ENCODE assay signal across 23 mouse cellular contexts in genomic region chr4:57183493-57183892, GRCm38 (mm10). TPM values are rescaled to one million over a fixed set of nuclear protein-coding genes. Genes with fewer than 3 reads are reported as not detected.
DNase-seq lines count a peak whose midpoint lies in the region; ATAC-seq and TF ChIP-seq lines count a peak whose summit lies in the region.
"Had no signal": no experiment of that assay in that cellular context is flagged by ENCODE, and none has a peak within 500 bp of the region (broad histone marks: within the 10 kb centered on the region; RNA-seq: fewer than 3 reads in every experiment).

No protein-coding gene starts in this region.

- no peak for TF ChIP-seq CTCF in C2C12 (IDR thresholded peaks at IDR 0.05; ENCODE audit: control insufficient read depth, insufficient read depth, insufficient read length)

- no peaks in the 10 kb centered on the region for H3K79me3 ChIP-seq in C2C12 (ENCODE audit: low read depth)

- H3K9me3 ChIP-seq in kidney, embryonic 14.5 days (ENCODE audit: control insufficient read depth, low read length) = no peaks in the 10 kb centered on the region
- H3K9me3 ChIP-seq: embryonic facial prominence, embryonic 13.5 days; limb, embryonic 15.5 days; liver, embryonic 15.5 days; neural tube, embryonic 13.5 days had no signal

- peak; percentile 37 to 41 for DNase-seq in cerebellum, postnatal 14 days
- no peak for DNase-seq in cerebellum, postnatal 25 days
- no peak for DNase-seq in kidney, postnatal 14 days
- peak; percentile 88 for DNase-seq in gastrocnemius, postnatal 25 days
- no peak for DNase-seq in testis, postnatal 10 days (ENCODE audit: low spot score)
- DNase-seq: adrenal gland, postnatal 14 days; cerebellum, adult 11 months; forebrain, postnatal 0 days; right cerebral cortex, adult 18-20 months; thymus, postnatal 36 days had no signal

- H3K27ac ChIP-seq in kidney, embryonic 14.5 days (ENCODE audit: low read depth, low read length) = no peak overlapping the region
- H3K27ac ChIP-seq: embryonic facial prominence, embryonic 13.5 days; limb, embryonic 15.5 days; liver, embryonic 15.5 days; neural tube, embryonic 13.5 days had no signal

- no peak overlapping the region for H3K4me2 ChIP-seq in kidney, embryonic 14.5 days (replicated peaks; ENCODE audit: low read depth, low read length)
- H3K4me2 ChIP-seq: embryonic facial prominence, embryonic 13.5 days; limb, embryonic 15.5 days; liver, embryonic 15.5 days; midbrain, embryonic 11.5 days; neural tube, embryonic 13.5 days had no signal

- no peak overlapping the region for H3K9ac ChIP-seq in kidney, embryonic 14.5 days (ENCODE audit: low read depth, low read length)
- H3K9ac ChIP-seq: embryonic facial prominence, embryonic 13.5 days; forebrain, postnatal 0 days; limb, embryonic 15.5 days; liver, embryonic 15.5 days; neural tube, embryonic 13.5 days had no signal

- H3K4me1 ChIP-seq in kidney, embryonic 14.5 days (ENCODE audit: control insufficient read depth, insufficient read depth, low read length) = peaks cover 15% of the 10 kb centered on the region
- H3K4me1 ChIP-seq: liver, embryonic 15.5 days had no signal

- WGBS in kidney, embryonic 14.5 days = 34% methylated on average over 4 of the region's 4 CpGs

- no peaks in the 10 kb centered on the region for H3K36me3 ChIP-seq in kidney, embryonic 14.5 days (ENCODE audit: control insufficient read depth, insufficient read depth, low read length)
- H3K36me3 ChIP-seq in C2C12 (ENCODE audit: control insufficient read depth, insufficient read depth) = no peaks in the 10 kb centered on the region
- H3K36me3 ChIP-seq: embryonic facial prominence, embryonic 13.5 days; G1E; limb, embryonic 15.5 days; liver, embryonic 15.5 days; neural tube, embryonic 13.5 days had no signal

- ATAC-seq in kidney, embryonic 14.5 days (ENCODE audit: low FRiP score, low TSS enrichment) = peak; percentile 69
- no peak for ATAC-seq in erythroblast, adult 5-6 weeks (replicated peaks; ENCODE audit: low FRiP score, poor library complexity, severe bottlenecking)
- ATAC-seq: activated CD4-positive, CD25-positive, alpha-beta regulatory T cell, adult 4 months; forebrain, postnatal 0 days; hindbrain, embryonic 16.5 days; intestine, postnatal 0 days; lung, postnatal 0 days had no signal

- H3ac ChIP-seq in C2C12 (ENCODE audit: control insufficient read depth, insufficient read length, low read depth) = no peak overlapping the region

- no peaks in the 10 kb centered on the region for H3K27me3 ChIP-seq in kidney, embryonic 14.5 days (ENCODE audit: control insufficient read depth, insufficient read depth, low read length)
- H3K27me3 ChIP-seq in C2C12 (ENCODE audit: control insufficient read depth, insufficient read depth, insufficient read length) = no peaks in the 10 kb centered on the region
- H3K27me3 ChIP-seq: embryonic facial prominence, embryonic 13.5 days; limb, embryonic 15.5 days; neural tube, embryonic 13.5 days had no signal

- H3K4me3 ChIP-seq in kidney, embryonic 14.5 days (ENCODE audit: low read length) = no peak overlapping the region
- no peak overlapping the region for H3K4me3 ChIP-seq in C2C12 (ENCODE audit: insufficient read depth, poor library complexity, severe bottlenecking)
- H3K4me3 ChIP-seq: embryonic facial prominence, embryonic 13.5 days; limb, embryonic 15.5 days; liver, embryonic 15.5 days; neural tube, embryonic 13.5 days had no signal

- no peaks in the 10 kb centered on the region for H3K79me2 ChIP-seq in C2C12 (ENCODE audit: control insufficient read depth, insufficient read depth)

TF ChIP-seq in C2C12, 6 proteins besides CTCF, POLR2A, EP300 and RAD21:
- TF ChIP-seq MYOD1 (IDR thresholded peaks at IDR 0.05; ENCODE audit: control insufficient read depth, insufficient read length, low read depth) (peak; percentile 68), CEBPB (IDR thresholded peaks at IDR 0.05; ENCODE audit: low read depth) (no peak), MAX (IDR thresholded peaks at IDR 0.05) (no peak), MYOG (IDR thresholded peaks at IDR 0.05; ENCODE audit: control insufficient read depth, extremely low read depth, insufficient read length) (no peak), FOSL1 (IDR thresholded peaks at IDR 0.05; ENCODE audit: insufficient read depth, low read length, poor library complexity, severe bottlenecking) (no peak)

RNA-seq across cellular contexts. Expression of gene Epb41l4b, which starts 40.3 kb away (rescaled TPM):
- polyA plus RNA-seq in kidney, embryonic 14.5 days (2014; fragmentation: Nextera tagmentation; extraction: Ambion mirVana) = 2.3 and 2.9 TPM in 2 replicates
- 1.1 TPM for polyA plus RNA-seq in C2C12 (2012; fragmentation: generic; extraction: Trizol)
- total RNA-seq in gastrocnemius, postnatal 25 days (2021) = 1 to 10 TPM; 2.4 to 2.5 TPM
- 0.63 TPM in 1 of 2 replicates, not detected in the other for total RNA-seq in erythroblast, adult 5-6 weeks (2015; ENCODE audit: low replicate concordance)
- 3.9 TPM in 1 of 2 replicates, not detected in the other for total RNA-seq in erythroblast, adult 5-6 weeks (2017; ENCODE audit: low replicate concordance)
- polyA plus RNA-seq: activated CD4-positive, CD25-positive, alpha-beta regulatory T cell, adult 4 months; G1E had no signal

Comparison
In these comparisons a context has a peak if more than half of its experiments do, and no peak if none do; other contexts are left out.
1. DNase-seq: peak in cerebellum, postnatal 14 days (2 of 2) and gastrocnemius, postnatal 25 days (single experiment); none in cerebellum, postnatal 25 days (0 of 2), kidney, postnatal 14 days (single experiment) and testis, postnatal 10 days (single experiment).